Mouse (Mus musculus): ENCODE measurements around the gene Tsfm.

DNA sequence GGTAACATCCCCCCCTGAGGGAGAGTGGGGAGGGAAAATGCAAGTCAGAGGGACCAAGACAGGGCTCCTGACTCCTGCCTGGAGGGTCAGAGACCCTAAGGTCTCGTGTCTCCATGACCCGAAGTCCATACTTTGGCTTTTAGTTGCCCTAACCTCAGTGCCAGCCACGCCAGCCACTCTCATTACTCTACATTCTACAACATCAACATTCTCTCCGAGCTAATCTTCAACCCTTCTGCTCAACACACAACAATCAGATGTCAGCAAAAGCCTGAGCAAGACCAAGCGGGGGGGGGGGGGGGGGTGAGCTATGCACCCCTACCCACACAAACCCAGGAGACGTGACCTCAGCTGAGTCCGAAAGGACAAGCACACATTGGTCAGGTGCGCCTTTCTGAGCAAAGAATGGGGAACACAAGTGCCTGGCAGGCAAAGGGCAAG, 2.7 kb upstream of the Tsfm start:
- no peak for TF ChIP-seq CTCF (IDR thresholded peaks at IDR 0.05; ENCODE audit: borderline replicate concordance, insufficient read depth, low read depth, low read length)
- no peak for TF ChIP-seq POLR2A (IDR thresholded peaks at IDR 0.05; ENCODE audit: borderline replicate concordance, insufficient read depth, low read length)
